Mouse (Mus musculus) heart, embryonic 14.5 days (tissue): ENCODE results near the gene Klrc2. TPM values are rescaled to one million over a fixed set of nuclear protein-coding genes. Genes with fewer than 3 reads are reported as not detected.
"Not testable (repeated sequence)": the region's sequence is repeated elsewhere in the genome, so short reads cannot be mapped to it uniquely, and the experiment has no call there.

Experiments
- ATAC-seq: fragments of 200-750 bp; cut with Nextera tagmentation; 2 replicates; pipeline ENCODE4 v1.8.0; 2017; ENCODE audit warnings: low read depth, moderate TSS enrichment; ENCODE audit not compliant: insufficient number of reproducible peaks, insufficient read depth, low FRiP score
- H3K27ac ChIP-seq, 2 experiments: fragments of 200-500 bp in 1 of 2; fragments of 300-500 bp in 1 of 2; sonication (generic) in 1 of 2; replicated peaks in 1 of 2; 2 replicates each; pipeline ENCODE4 v1.5.1; 2012 to 2014; ENCODE audit warnings: low read depth in 2 of 2, low read length in 2 of 2, control low read depth in 1 of 2, mild to moderate bottlenecking in 1 of 2, mixed read lengths in 1 of 2; ENCODE audit not compliant: control insufficient read depth in 1 of 2, insufficient read depth in 1 of 2
- H3K27me3 ChIP-seq: fragments of 300-500 bp; sonication (generic); 2 replicates; pipeline ENCODE4 v1.6.1; 2014; ENCODE audit warnings: mild to moderate bottlenecking, low read length, control low read depth; ENCODE audit not compliant: control insufficient read depth, insufficient read depth
- H3K36me3 ChIP-seq: fragments of 300-500 bp; sonication (generic); 2 replicates; pipeline ENCODE4 v1.6.1; 2014; ENCODE audit warnings: mild to moderate bottlenecking, control low read depth, low read length, mixed read lengths; ENCODE audit not compliant: control insufficient read depth, insufficient read depth
- H3K4me1 ChIP-seq, 2 experiments: fragments of 200-500 bp in 1 of 2; fragments of 300-500 bp in 1 of 2; sonication (generic) in 1 of 2; 2 replicates each; pipeline ENCODE4 v1.6.1; 2012 to 2014; ENCODE audit warnings: low read length in 2 of 2, control low read depth in 1 of 2, mixed read lengths in 1 of 2; ENCODE audit not compliant: control insufficient read depth in 2 of 2, insufficient read depth in 2 of 2
- H3K4me2 ChIP-seq: fragments of 300-500 bp; sonication (generic); 2 replicates; pipeline ENCODE4 v1.6.1; 2014; ENCODE audit warnings: mild to moderate bottlenecking, low read length
- H3K4me3 ChIP-seq, 2 experiments: fragments of 200-500 bp in 1 of 2; fragments of 300-500 bp in 1 of 2; sonication (generic) in 1 of 2; 2 replicates each; pipeline ENCODE4 v1.5.1; 2012 to 2014; ENCODE audit warnings: low read length in 2 of 2, mild to moderate bottlenecking in 2 of 2, control low read depth in 1 of 2, low read depth in 1 of 2, moderate library complexity in 1 of 2; ENCODE audit not compliant: control insufficient read depth in 1 of 2, insufficient read depth in 1 of 2
- H3K9ac ChIP-seq: fragments of 300-500 bp; sonication (generic); 2 replicates; pipeline ENCODE4 v1.6.1; 2014; ENCODE audit warnings: mild to moderate bottlenecking, low read length
- H3K9me3 ChIP-seq: fragments of 300-500 bp; sonication (generic); 2 replicates; pipeline ENCODE4 v1.6.1; 2016; ENCODE audit warnings: low read length, control low read depth; ENCODE audit not compliant: control insufficient read depth
- WGBS: fragments of 180-500 bp; shearing (Covaris S2); extraction: QIAGEN DNeasy Blood & Tissue Kit; methylation state at CpG from one replicate; pipeline ENCODE4 v1.1.7; 2014; 5-methylcytosine and 5-hydroxymethylcytosine counted together
- polyA plus RNA-seq: library from polyadenylated mRNA; unstranded; fragments of >200 nt; fragmentation: Nextera tagmentation; extraction: Ambion mirVana; gene quantifications from 2 replicates; pipeline ENCODE4 v1.2.1, GENCODE M21; 2014

Klrc2 gene
- polyA plus RNA-seq: not detected in 2 replicates

DNA sequence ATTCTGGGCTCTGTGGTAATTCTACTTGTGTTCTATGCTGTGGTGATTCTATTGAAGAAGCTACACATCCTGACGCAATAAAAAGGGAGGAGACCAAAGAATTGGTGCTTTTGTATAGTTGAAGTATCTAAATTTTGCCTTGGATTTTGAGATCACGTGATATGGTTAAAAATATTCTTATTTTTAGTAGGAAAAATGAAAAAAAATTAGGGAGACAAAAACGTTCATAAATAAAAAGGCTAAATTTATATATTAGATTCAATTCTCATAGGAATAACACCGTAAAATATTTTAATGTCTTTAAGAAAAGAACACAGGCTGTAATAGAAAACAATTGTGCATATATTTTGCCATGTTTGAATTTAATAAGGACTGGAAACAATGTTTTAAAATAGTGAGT lies at the start of gene Klrc2:
Gene Klrc2, minus strand, starts transcription at position 101 of the 400 bp plus-strand sequence.
- 65% methylated on average over 4 of the region's 4 CpGs for WGBS
- not testable (repeated sequence) for H3K4me3 ChIP-seq, H3K9me3 ChIP-seq, H3K27me3 ChIP-seq, H3K36me3 ChIP-seq, H3K4me2 ChIP-seq, H3K27ac ChIP-seq, ATAC-seq, H3K4me1 ChIP-seq, H3K9ac ChIP-seq

GRCm38 (mm10) chr6:129691436-129691835 lies 30.9 kb upstream of the Klrc2 start:
- H3K9me3 ChIP-seq, ATAC-seq, H3K4me1 ChIP-seq, H3K4me2 ChIP-seq, H3K36me3 ChIP-seq, H3K27me3 ChIP-seq, H3K27ac ChIP-seq, H3K9ac ChIP-seq, H3K4me3 ChIP-seq: not testable (repeated sequence)
- 52% methylated on average over 10 of the region's 10 CpGs for WGBS

GRCm38 (mm10) chr6:129680379-129680778 lies 19.9 kb upstream of the Klrc2 start:
- WGBS: 50% methylated on average over 1 of the region's 1 CpGs
- H3K4me2 ChIP-seq: no peak overlapping the region
- no peak for ATAC-seq
- no peak overlapping the region for H3K9ac ChIP-seq
- H3K4me3 ChIP-seq: no peak overlapping the region
- H3K4me1 ChIP-seq: no peaks in the 10 kb centered on the region
- no peaks in the 10 kb centered on the region for H3K36me3 ChIP-seq
- no peaks in the 10 kb centered on the region for H3K27me3 ChIP-seq
- H3K27ac ChIP-seq: no peak overlapping the region
- no peaks in the 10 kb centered on the region for H3K9me3 ChIP-seq

GRCm38 (mm10) chr6:129678873-129679272 lies 18.4 kb upstream of the Klrc2 start, which contains the start of gene Klrc1:
Klrc1 (minus strand) TSS chr6:129678973.
- Histone ChIP-seq H3K27me3 (no peaks in the 10 kb centered on the region), H3K4me2 (no peak within 1 kb of the TSS), H3K36me3 (no peaks in the 10 kb centered on the region), H3K9ac (no peak within 1 kb of the TSS), H3K4me1 (no peaks in the 10 kb centered on the region), H3K9me3 (no peaks in the 10 kb centered on the region), H3K27ac (no peak within 1 kb of the TSS), H3K4me3 (no peak within 1 kb of the TSS)
- WGBS: 80% methylated on average over 3 of the region's 3 CpGs
- ATAC-seq: no peak

DNA sequence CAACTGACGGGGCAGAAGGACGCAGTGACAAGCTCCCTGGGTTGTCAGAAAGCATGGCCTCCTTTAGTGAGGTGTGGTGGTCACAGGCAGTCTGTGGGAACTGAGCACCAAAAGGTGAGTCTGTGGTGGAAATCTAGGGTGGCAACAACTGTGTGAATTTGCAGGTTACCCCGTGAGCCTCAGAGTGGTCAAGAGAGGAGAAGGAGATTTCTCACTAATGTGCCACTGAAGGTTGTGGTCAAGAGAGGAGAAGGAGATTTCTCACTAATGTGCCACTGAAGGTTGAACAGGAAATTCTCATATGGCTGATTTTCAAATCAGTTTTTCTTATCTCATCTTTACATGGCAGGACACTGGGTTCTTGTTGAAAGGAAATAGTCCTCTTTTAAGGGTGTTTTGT lies 812 bp upstream of the Klrc2 start:
- H3K9me3 ChIP-seq, H3K4me3 ChIP-seq, H3K9ac ChIP-seq, H3K27ac ChIP-seq, ATAC-seq, H3K36me3 ChIP-seq, H3K27me3 ChIP-seq, H3K4me2 ChIP-seq, H3K4me1 ChIP-seq: not testable (repeated sequence)
- no CpG with 5 or more reads among the region's 3 CpGs for WGBS

- ATAC-seq, H3K27ac ChIP-seq, H3K9ac ChIP-seq, H3K9me3 ChIP-seq, H3K4me1 ChIP-seq, H3K36me3 ChIP-seq, H3K4me2 ChIP-seq, H3K27me3 ChIP-seq, H3K4me3 ChIP-seq: not testable (repeated sequence)
- 40% methylated on average over 1 of the region's 3 CpGs for WGBS
These were observed 16.4 kb downstream of the Klrc2 start for GRCm38 (mm10) chr6:129644054-129644453.

GRCm38 (mm10) chr6:129643237-129643636 lies 17.3 kb downstream of the Klrc2 start, which contains the start of gene Klrc3:
Klrc3 (minus strand) TSS chr6:129643337.
- not testable (repeated sequence) for H3K4me1 ChIP-seq, H3K9ac ChIP-seq, H3K27me3 ChIP-seq, H3K36me3 ChIP-seq, H3K27ac ChIP-seq, H3K9me3 ChIP-seq, H3K4me3 ChIP-seq, H3K4me2 ChIP-seq, ATAC-seq
- 76% methylated on average over 3 of the region's 3 CpGs for WGBS

DNA sequence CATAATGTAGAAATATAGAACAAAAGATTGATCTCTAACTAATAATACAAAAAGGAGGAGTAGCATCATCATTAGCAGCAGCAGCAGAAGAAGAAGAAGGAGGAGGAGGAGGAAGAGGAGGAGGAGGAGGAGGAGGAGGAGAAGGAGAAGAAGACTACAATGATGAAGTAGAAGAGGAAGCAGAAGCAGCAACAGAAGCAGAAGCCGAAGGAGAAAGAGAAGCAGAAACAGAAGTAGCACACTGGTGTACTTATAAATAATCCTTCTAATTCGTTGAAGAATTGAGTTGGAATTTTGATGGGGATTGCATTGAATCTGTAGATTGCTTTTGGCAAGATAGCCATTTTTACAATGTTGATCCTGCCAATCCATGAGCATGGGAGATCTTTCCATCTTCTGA lies 29.4 kb downstream of the Klrc2 start:
- not testable (repeated sequence) for H3K9ac ChIP-seq, H3K9me3 ChIP-seq, H3K27me3 ChIP-seq, H3K4me2 ChIP-seq, H3K36me3 ChIP-seq, H3K4me1 ChIP-seq, ATAC-seq, H3K4me3 ChIP-seq, H3K27ac ChIP-seq
- WGBS: 70% methylated on average over 2 of the region's 2 CpGs
